23 mouse cellular contexts compared by ENCODE assay signal in the genomic region with DNA sequence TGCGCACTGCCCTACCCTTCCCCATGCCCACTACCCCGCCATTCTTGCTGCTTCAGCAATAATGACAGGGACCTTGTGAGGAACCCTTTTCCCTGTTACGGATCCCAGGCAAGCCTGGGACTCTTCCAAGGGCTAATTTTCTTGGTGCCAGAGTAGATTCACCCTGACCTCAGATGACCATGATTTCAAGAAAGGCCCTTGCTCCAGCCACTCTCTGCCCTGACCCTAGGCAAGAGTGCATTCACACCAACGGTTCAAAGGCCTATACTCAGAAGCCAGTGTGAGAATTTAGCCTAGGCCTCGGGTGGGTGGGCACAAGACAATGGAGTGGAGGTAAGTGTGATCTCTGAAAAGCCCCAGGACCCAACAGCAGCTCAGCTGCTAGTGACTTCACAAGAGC. TPM values are rescaled to one million over a fixed set of nuclear protein-coding genes. Genes with fewer than 3 reads are reported as not detected.
A peak's percentile ranks its signal among the peaks of the same experiment; 100 is the strongest.
DNase-seq lines count a peak whose midpoint lies in the region; ATAC-seq and TF ChIP-seq lines count a peak whose summit lies in the region.
"Had no signal": no experiment of that assay in that cellular context is flagged by ENCODE, and none has a peak within 500 bp of the region (broad histone marks: within the 10 kb centered on the region; RNA-seq: fewer than 3 reads in every experiment).

No protein-coding gene starts in this region.

- 68% methylated on average over 5 of the region's 5 CpGs for whole genome bisulfite sequencing in kidney, embryonic 14.5 days
- 72% methylated on average over 5 of the region's 5 CpGs for WGBS in midbrain, embryonic 14.5 days
- WGBS in midbrain, embryonic 16.5 days: 70% methylated on average over 5 of the region's 5 CpGs
- WGBS in hindbrain, postnatal 0 days: 66% methylated on average over 5 of the region's 5 CpGs

- ATAC-seq in kidney, embryonic 14.5 days (ENCODE audit: low FRiP score, low TSS enrichment): no peak
- no peak for ATAC-seq in midbrain, embryonic 14.5 days (ENCODE audit: low FRiP score, low TSS enrichment)
- ATAC-seq in midbrain, embryonic 16.5 days: no peak
- no peak for ATAC-seq in hindbrain, postnatal 0 days
- ATAC-seq: liver, postnatal 0 days had no signal

- H3K4me1 ChIP-seq in kidney, embryonic 14.5 days (ENCODE audit: control insufficient read depth, insufficient read depth, low read length): peaks cover 41% of the 10 kb centered on the region
- peaks cover 71% of the 10 kb centered on the region for H3K4me1 ChIP-seq in midbrain, embryonic 14.5 days (ENCODE audit: control insufficient read depth, insufficient read depth, low read length)
- H3K4me1 ChIP-seq in midbrain, embryonic 16.5 days (ENCODE audit: control insufficient read depth, insufficient read depth, low read length): peaks cover 62% of the 10 kb centered on the region
- H3K4me1 ChIP-seq in hindbrain, postnatal 0 days (ENCODE audit: insufficient read depth, low read length): peaks cover 18% of the 10 kb centered on the region

- no peak for TF ChIP-seq CTCF in hindbrain, postnatal 0 days (IDR thresholded peaks at IDR 0.05; ENCODE audit: low read depth)

- H3K27ac ChIP-seq in kidney, embryonic 14.5 days (ENCODE audit: low read depth, low read length): no peak overlapping the region
- 0 out of 2 replicates have a peak overlapping the region, but pooled peaks have one; percentile 52 for H3K27ac ChIP-seq in midbrain, embryonic 14.5 days (replicated peaks; ENCODE audit: low read depth, low read length)
- no peak overlapping the region for H3K27ac ChIP-seq in midbrain, embryonic 16.5 days (ENCODE audit: low read length)
- no peak overlapping the region for H3K27ac ChIP-seq in hindbrain, postnatal 0 days
- H3K27ac ChIP-seq: embryonic facial prominence, embryonic 10.5 days; forebrain, embryonic 12.5 days; kidney, postnatal 0 days; limb, embryonic 10.5 days had no signal

- H3K9me3 ChIP-seq in kidney, embryonic 14.5 days (ENCODE audit: control insufficient read depth, low read length): no peaks in the 10 kb centered on the region
- H3K9me3 ChIP-seq in midbrain, embryonic 14.5 days (ENCODE audit: control insufficient read depth, low read length): no peaks in the 10 kb centered on the region
- no peaks in the 10 kb centered on the region for H3K9me3 ChIP-seq in midbrain, embryonic 16.5 days (replicated peaks; ENCODE audit: control insufficient read depth, low read length, poor library complexity, severe bottlenecking)
- H3K9me3 ChIP-seq in hindbrain, postnatal 0 days (ENCODE audit: low read length): no peaks in the 10 kb centered on the region
- H3K9me3 ChIP-seq: embryonic facial prominence, embryonic 10.5 days; forebrain, embryonic 12.5 days; limb, embryonic 10.5 days had no signal

- H3K4me3 ChIP-seq in kidney, embryonic 14.5 days (ENCODE audit: low read length): no peak overlapping the region
- H3K4me3 ChIP-seq in midbrain, embryonic 14.5 days (replicated peaks; ENCODE audit: low read depth, low read length): no peak overlapping the region
- H3K4me3 ChIP-seq in midbrain, embryonic 16.5 days (ENCODE audit: low read depth, low read length): no peak overlapping the region
- no peak overlapping the region for H3K4me3 ChIP-seq in hindbrain, postnatal 0 days (ENCODE audit: low read length)
- H3K4me3 ChIP-seq: forebrain, embryonic 12.5 days had no signal

- no peak overlapping the region for H3K4me2 ChIP-seq in kidney, embryonic 14.5 days (replicated peaks; ENCODE audit: low read depth, low read length)
- no peak overlapping the region for H3K4me2 ChIP-seq in midbrain, embryonic 14.5 days (ENCODE audit: low read length)
- no peak overlapping the region for H3K4me2 ChIP-seq in midbrain, embryonic 16.5 days (ENCODE audit: low read length)
- H3K4me2 ChIP-seq in hindbrain, postnatal 0 days (ENCODE audit: low read depth, low read length): 0 out of 2 replicates have a peak overlapping the region, but pooled peaks have one; percentile 34

- peaks cover 42% of the 10 kb centered on the region for H3K36me3 ChIP-seq in kidney, embryonic 14.5 days (ENCODE audit: control insufficient read depth, insufficient read depth, low read length)
- H3K36me3 ChIP-seq in midbrain, embryonic 14.5 days (ENCODE audit: control insufficient read depth, insufficient read depth, low read length): peaks cover 45% of the 10 kb centered on the region
- H3K36me3 ChIP-seq in midbrain, embryonic 16.5 days (ENCODE audit: control insufficient read depth, insufficient read depth, low read length): peaks cover 6% of the 10 kb centered on the region; the same call in 1 of the 2 replicates
- no peaks in the 10 kb centered on the region; the same call in 1 of the 2 replicates for H3K36me3 ChIP-seq in hindbrain, postnatal 0 days (ENCODE audit: insufficient read depth, low read length)

- H3K27me3 ChIP-seq in kidney, embryonic 14.5 days (ENCODE audit: control insufficient read depth, insufficient read depth, low read length): no peaks in the 10 kb centered on the region
- no peaks in the 10 kb centered on the region for H3K27me3 ChIP-seq in midbrain, embryonic 14.5 days (ENCODE audit: control insufficient read depth, insufficient read depth, low read length)
- H3K27me3 ChIP-seq in midbrain, embryonic 16.5 days (ENCODE audit: control insufficient read depth, insufficient read depth, low read depth, low read length): no peaks in the 10 kb centered on the region
- no peaks in the 10 kb centered on the region for H3K27me3 ChIP-seq in hindbrain, postnatal 0 days (ENCODE audit: insufficient read depth, low read length)
- H3K27me3 ChIP-seq: forebrain, embryonic 12.5 days had no signal

- DNase-seq in cerebellum, adult 9-10 months: peak; percentile 64
- DNase-seq in cerebellum, adult 11 months: no peak
- no peak for DNase-seq in kidney, adult 11 months
- no peak for DNase-seq in midbrain, embryonic 14.5 days
- DNase-seq in hindbrain, postnatal 0 days (ENCODE audit: low spot score): no peak
- DNase-seq in layer of hippocampus, postnatal 36 days: no peak
- DNase-seq: adrenal gland, postnatal 25 days; gastrocnemius, postnatal 14 days; heart, postnatal 36 days; liver, postnatal 0 days; lung, postnatal 14 days; right cerebral cortex, postnatal 25 days; thymus, adult 2 months had no signal

- H3K9ac ChIP-seq in kidney, embryonic 14.5 days (ENCODE audit: low read depth, low read length): 0 out of 2 replicates have a peak overlapping the region, but pooled peaks have one; percentile 18
- H3K9ac ChIP-seq in midbrain, embryonic 14.5 days (replicated peaks; ENCODE audit: low read length): 0 out of 2 replicates have a peak overlapping the region, but pooled peaks have one; percentile 16
- H3K9ac ChIP-seq in midbrain, embryonic 16.5 days (ENCODE audit: low read depth, low read length): no peak overlapping the region
- no peak overlapping the region for H3K9ac ChIP-seq in hindbrain, postnatal 0 days (replicated peaks; ENCODE audit: low read length)
- H3K9ac ChIP-seq: forebrain, embryonic 12.5 days; liver, postnatal 0 days had no signal

RNA-seq across cellular contexts. Expression of a gene that starts 4.6 kb away (rescaled TPM):
- polyA plus RNA-seq in kidney, embryonic 14.5 days (2014; fragmentation: Nextera tagmentation; extraction: Ambion mirVana): 0.22 TPM in 1 of 2 replicates, not detected in the other
- 0.26 TPM in 1 of 2 replicates, not detected in the other for polyA plus RNA-seq in midbrain, embryonic 14.5 days (2014; fragmentation: Nextera tagmentation; extraction: Ambion mirVana)
- 0.74 and 1.3 TPM in 2 replicates for polyA plus RNA-seq in midbrain, embryonic 16.5 days (2015; fragmentation: Nextera tagmentation; extraction: Ambion mirVana)
- 5.4 and 12.6 TPM in 2 replicates for total RNA-seq in hindbrain, postnatal 0 days (2014; rRNA removed)
- polyA plus RNA-seq in hindbrain, postnatal 0 days (2015; fragmentation: Nextera tagmentation; extraction: Ambion mirVana): 2.4 and 2.7 TPM in 2 replicates
- total RNA-seq in layer of hippocampus, postnatal 36 days (2021): 10 to 100 TPM in 1 of 2 experiments, 1 to 10 TPM in 1; 5.8 to 10.8 TPM
- total RNA-seq: liver, adult 2 months; megakaryocyte, adult 5-6 weeks had no signal
- polyA plus RNA-seq: embryonic facial prominence, embryonic 10.5 days; heart, embryonic 14.5 days; intestine, embryonic 14.5 days; limb, embryonic 10.5 days; liver, adult 2 months; liver, postnatal 0 days had no signal

RNA-seq across cellular contexts. Expression of a gene that starts 5.1 kb away (rescaled TPM):
- polyA plus RNA-seq in kidney, embryonic 14.5 days (2014; fragmentation: Nextera tagmentation; extraction: Ambion mirVana): 22.4 and 28.6 TPM in 2 replicates
- polyA plus RNA-seq in midbrain, embryonic 14.5 days (2014; fragmentation: Nextera tagmentation; extraction: Ambion mirVana): 46.7 and 52.1 TPM in 2 replicates
- polyA plus RNA-seq in midbrain, embryonic 16.5 days (2015; fragmentation: Nextera tagmentation; extraction: Ambion mirVana): 73.2 and 73.7 TPM in 2 replicates
- 92.4 and 107 TPM in 2 replicates for total RNA-seq in hindbrain, postnatal 0 days (2014; rRNA removed)
- 51.6 and 56.6 TPM in 2 replicates for polyA plus RNA-seq in hindbrain, postnatal 0 days (2015; fragmentation: Nextera tagmentation; extraction: Ambion mirVana)
- total RNA-seq in layer of hippocampus, postnatal 36 days (2021): 100 to 1,000 TPM; 335 to 366 TPM

RNA-seq across cellular contexts. Expression of a gene that starts 24.9 kb away (rescaled TPM):
- 0.50 and 1.8 TPM in 2 replicates for polyA plus RNA-seq in kidney, embryonic 14.5 days (2014; fragmentation: Nextera tagmentation; extraction: Ambion mirVana)
- polyA plus RNA-seq in midbrain, embryonic 14.5 days (2014; fragmentation: Nextera tagmentation; extraction: Ambion mirVana): 17.8 and 42.5 TPM in 2 replicates
- 55.0 and 62.1 TPM in 2 replicates for polyA plus RNA-seq in midbrain, embryonic 16.5 days (2015; fragmentation: Nextera tagmentation; extraction: Ambion mirVana)
- 226 and 245 TPM in 2 replicates for total RNA-seq in hindbrain, postnatal 0 days (2014; rRNA removed)
- 59.9 and 68.5 TPM in 2 replicates for polyA plus RNA-seq in hindbrain, postnatal 0 days (2015; fragmentation: Nextera tagmentation; extraction: Ambion mirVana)
- 100 to 1,000 TPM; 729 to 800 TPM for total RNA-seq in layer of hippocampus, postnatal 36 days (2021)

RNA-seq across cellular contexts. Expression of a gene that starts 51.8 kb away (rescaled TPM):
- 60.1 and 61.6 TPM in 2 replicates for polyA plus RNA-seq in kidney, embryonic 14.5 days (2014; fragmentation: Nextera tagmentation; extraction: Ambion mirVana)
- polyA plus RNA-seq in midbrain, embryonic 14.5 days (2014; fragmentation: Nextera tagmentation; extraction: Ambion mirVana): 77.8 and 83.8 TPM in 2 replicates
- polyA plus RNA-seq in midbrain, embryonic 16.5 days (2015; fragmentation: Nextera tagmentation; extraction: Ambion mirVana): 69.0 and 76.5 TPM in 2 replicates
- total RNA-seq in hindbrain, postnatal 0 days (2014; rRNA removed): 42.7 and 50.3 TPM in 2 replicates
- polyA plus RNA-seq in hindbrain, postnatal 0 days (2015; fragmentation: Nextera tagmentation; extraction: Ambion mirVana): 54.0 and 56.7 TPM in 2 replicates
- total RNA-seq in layer of hippocampus, postnatal 36 days (2021): 10 to 100 TPM; 52.4 to 53.3 TPM

Comparison
In these comparisons a context has a peak if more than half of its experiments do, and no peak if none do; other contexts are left out.
1. H3K9ac ChIP-seq: peak in kidney, embryonic 14.5 days (single experiment) and midbrain, embryonic 14.5 days (single experiment); none in midbrain, embryonic 16.5 days (single experiment) and hindbrain, postnatal 0 days (single experiment).